Mouse (Mus musculus) common myeloid progenitor, adult 5-6 weeks (primary cell): Measurements from ENCODE around the gene Xylt1. TPM values are rescaled to one million over a fixed set of nuclear protein-coding genes. Genes with fewer than 3 reads are reported as not detected.
A peak's percentile ranks its signal among the peaks of the same experiment; 100 is the strongest.

Source experiments
- ATAC-seq: replicated peaks from 2 replicates; pipeline ENCODE4 v1.8.0; 2016; ENCODE audit warnings: low read depth, mild to moderate bottlenecking, moderate TSS enrichment, inconsistent platforms; ENCODE audit not compliant: poor library complexity, severe bottlenecking
- total RNA-seq: library from RNA; stranded (forward); fragments of 200-1000, 187-1606 nt; gene quantifications from 2 replicates; pipeline ENCODE4 v1.2.3, GENCODE M21; 2017

Xylt1 gene
- total RNA-seq, 1 experiment from 2014 or later: 12.9 TPM

DNA sequence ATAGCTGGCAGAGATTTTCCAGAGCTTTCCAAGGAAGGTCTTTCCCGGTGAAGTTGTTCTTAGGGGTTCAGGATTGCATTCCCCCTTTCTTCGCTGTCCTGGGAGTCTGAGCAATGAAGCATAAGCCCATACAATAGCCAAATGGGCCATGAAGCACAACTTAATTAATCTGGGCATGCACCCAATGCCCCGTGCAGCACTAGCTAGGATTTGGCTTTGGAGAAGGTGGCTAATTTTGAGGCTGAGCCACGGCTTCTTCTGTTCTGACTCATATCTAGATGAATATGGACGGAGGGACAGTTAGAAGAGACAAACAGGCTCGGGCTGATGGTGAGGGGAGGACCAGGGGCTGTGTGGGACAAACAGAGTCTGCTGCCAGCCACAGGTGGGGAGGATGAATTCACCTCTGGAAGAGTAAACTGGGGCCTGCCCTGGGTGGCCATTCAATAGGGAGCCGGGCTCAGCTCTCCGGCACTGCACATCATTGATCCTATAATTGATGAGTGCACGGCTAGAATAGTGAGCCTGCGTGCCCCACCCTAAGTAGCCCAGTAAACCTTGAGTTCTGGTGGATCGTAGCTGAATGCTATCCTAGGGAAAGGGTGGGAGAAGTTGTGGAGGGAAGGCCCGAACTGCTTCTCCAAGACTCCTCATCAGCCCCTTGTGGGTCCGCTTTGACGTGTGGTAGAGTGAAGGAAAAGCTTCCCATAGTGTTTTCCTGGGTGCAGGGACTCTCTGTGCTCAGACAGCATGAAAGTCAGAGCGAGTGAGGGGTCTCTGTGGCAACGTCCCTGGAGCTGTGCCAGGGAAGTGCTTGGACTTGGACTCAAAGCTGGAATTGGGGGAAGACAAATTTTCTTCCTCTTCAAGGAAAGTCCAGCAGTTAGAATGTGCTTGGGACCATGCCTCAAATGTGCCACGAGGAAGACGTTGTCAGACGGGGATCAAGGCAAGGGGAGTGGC is 92.3 kb downstream of the Xylt1 start:
- ATAC-seq: no peak

DNA sequence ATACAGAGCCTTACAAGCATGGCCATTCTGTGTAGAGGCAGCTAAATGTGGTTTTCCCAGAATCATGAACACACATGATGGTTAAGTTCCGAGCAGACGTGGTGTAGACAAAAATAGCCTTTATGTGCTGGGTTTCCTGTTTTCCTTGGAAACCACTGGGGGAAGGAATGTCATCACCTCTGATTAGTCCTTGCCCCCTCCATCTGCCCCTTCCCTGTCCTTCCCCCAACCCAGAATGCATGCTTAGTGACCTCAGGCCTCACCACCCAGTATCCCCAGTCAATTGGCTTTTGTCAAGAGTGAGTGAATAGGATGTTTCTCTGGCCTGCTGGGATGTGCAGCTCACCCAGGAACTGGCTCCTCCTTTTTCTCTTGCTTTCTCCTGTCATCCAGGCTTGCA is 93.5 kb downstream of the Xylt1 start:
- no peak for ATAC-seq

DNA sequence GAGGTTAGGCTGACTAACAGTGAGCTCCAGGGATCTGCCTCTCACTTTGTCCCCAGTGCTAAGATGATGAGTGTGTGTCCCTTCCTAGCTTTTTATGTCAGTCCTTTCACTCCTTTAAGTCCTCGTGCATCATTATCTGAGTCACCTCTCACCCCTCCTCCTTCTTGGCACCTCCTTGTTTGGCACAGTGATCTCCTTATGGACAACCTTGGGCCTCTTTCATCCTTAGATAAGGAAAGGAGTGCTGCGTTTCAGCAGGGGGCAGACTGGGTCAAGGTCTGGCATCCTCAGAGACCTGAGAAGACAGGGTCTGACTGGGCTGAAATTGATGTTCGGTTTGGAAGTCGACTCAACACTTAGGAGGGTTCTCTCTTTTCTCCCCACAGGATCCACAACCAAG is 94.3 kb downstream of the Xylt1 start:
- ATAC-seq: no peak

DNA sequence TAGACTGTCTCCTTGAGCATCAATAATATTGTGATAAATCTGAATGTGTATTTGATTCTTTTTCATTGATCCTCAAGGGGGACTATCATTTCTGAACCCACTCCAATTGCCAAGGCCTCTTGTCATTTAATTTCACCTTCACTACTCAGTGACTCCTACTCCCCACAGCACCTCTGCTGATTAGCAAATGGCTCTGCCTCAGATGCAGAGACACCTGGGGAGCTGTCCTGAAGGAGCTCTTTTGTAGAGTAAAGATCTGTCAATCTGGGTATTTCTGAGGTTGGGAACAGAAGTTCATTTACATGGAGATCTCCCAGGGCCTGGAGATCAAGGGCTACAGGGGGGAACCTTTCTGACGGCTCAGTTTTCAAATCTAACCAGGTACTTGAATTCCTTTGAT is 98.2 kb downstream of the Xylt1 start:
- ATAC-seq: no peak

DNA sequence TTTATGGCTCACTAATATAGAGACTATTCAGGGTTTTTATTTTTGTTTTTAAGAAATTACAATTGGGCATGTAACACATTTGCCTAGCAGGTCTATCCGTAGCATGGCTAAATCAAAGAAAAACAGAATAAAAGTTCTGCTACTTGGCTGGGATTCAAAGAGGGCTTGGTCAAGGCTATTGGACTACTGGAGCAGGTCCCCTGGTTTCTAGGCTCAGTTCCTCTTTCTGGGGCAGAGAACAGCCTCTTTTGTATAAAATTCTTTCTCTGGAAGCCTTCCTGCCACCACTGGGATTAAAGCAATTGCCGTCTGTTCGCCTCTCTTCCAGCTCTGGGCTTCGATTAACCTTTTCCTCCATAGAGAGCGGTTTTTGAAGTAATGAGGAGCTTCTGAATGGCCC is 100.1 kb downstream of the Xylt1 start:
- peak; percentile 52 for ATAC-seq

DNA sequence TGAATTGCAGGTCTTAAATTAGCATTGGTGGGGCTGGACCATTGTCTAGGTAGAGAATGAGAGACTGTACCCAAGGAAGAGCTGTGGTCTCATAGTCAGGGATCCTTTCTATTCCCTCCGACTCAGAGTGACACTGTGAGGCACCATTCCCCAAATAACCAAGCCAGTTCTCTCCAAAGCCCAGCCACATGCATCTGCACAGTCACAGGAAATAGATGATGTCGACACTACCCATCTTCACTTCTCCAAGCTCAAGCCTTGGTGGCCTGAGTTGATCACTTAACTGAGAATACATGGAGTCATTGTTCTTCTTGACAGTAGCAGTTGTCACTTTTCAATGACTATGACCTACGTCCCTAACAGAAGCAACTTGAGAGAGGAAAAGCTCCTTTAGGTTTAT is 100.6 kb downstream of the Xylt1 start:
- peak; percentile 60 for ATAC-seq

DNA sequence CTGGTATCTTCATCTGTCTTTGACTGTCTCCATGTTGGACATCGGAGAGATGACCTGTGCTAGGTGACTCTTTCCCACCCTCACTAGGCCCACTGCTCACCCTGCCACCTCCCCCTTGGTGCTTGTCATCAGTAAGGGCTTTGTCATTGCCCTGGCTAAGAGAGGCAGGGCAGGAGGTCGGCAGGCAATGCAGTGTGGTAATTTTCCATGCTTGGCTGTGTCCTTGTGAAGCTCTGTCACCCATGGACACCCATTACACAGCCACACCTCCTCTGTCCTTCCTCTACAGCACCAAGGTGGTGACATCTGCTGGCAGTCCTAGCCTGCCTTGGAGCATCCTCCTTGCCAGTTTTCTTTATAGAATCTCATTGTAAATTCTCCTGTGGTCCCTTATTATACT is 101.9 kb downstream of the Xylt1 start:
- no peak for ATAC-seq

DNA sequence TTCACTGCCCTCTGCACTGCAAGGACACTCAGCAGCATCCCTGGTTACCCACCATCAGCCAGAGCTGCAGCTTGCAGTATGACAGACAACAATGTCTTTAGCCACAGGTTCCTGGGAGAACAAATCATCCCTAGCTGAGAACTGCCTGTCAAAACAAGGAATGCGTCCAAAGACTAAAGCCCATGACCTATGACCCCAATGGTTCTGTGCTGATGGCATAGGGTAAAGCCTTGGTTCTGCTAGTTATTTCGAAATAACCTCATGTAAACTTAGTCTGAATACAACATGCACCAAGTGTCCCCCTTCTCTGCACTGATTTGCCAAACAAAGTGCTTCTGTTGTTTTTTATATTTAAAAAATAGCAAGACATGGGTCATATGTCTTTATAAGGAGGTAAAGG is 103.8 kb downstream of the Xylt1 start:
- no peak for ATAC-seq

DNA sequence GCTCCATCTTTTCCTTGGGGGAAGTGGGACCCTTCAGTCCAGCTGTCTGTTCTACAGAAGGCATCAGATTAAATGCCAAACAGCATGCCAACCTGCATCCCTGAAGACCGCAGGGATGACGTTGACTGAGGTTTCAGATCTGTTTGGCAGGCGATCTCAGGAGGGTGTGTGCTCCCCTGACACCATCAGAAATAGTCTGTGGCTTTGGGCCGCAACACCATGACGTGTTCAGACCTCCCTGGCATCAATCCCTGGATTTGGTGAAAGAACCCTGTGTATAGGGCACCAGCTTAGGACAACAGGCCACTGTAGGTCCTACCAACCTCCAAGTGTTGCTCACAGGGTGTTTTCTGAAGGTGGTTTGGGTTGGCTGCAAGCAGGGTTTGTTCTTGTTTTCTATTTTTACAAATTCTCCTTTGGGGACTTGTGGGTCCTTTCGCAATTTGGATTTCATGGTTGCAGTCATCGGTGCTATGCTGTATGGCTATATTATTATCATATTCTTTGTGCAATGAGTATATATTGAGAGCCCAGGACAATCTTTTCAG is 104.3 kb downstream of the Xylt1 start:
- ATAC-seq: no peak

DNA sequence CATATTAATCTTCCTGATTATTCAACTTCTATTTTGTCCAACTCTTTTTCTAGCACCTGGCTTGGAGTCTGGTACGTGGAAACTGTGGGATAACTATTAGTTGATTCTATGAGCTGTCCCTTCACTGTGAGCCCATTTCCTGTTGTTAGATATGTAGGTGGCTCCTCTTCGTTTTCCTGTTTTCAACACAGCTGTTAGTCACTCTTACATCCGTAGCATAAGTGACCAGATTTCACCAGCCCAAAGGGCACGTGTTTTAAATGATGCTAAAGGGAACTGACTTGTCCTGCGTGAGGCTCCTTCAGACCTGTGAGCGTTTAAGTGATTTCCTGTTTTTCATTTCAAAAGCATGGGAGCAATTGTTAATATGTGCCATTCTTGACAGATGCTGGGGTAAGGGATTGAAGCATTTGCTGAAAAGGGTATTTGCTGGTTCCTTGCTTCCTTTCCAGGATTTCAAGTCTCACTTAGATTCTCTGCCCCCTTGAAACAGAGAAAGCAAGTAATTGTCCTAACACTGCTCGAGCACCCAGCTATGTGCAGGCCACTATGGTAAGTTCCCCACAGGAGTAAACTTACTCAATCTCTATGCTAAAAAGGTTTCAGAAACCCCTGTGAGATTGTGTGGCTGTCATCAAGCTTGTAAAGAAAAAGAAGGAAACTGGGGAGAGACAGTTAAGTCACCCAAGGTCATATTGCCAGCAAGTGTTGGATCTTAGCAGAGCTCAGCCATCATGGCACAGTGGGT is 105.8 kb downstream of the Xylt1 start:
- ATAC-seq: peak; percentile 54

DNA sequence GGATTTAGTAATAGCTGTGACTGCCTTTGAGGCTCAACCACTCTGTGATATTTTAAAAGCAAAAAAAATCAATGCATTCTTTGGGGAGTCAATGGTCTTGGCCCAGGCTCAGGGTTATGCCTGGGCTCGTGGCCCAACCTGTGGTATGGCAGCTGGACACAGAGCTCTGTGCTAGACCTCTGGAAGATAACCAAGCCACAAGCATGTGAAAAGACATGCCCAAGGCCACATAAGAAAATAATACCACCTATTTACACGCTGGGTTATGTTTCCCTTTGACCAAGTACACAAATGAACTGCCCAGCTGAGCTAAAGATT is 106.4 kb downstream of the Xylt1 start:
- no peak for ATAC-seq

DNA sequence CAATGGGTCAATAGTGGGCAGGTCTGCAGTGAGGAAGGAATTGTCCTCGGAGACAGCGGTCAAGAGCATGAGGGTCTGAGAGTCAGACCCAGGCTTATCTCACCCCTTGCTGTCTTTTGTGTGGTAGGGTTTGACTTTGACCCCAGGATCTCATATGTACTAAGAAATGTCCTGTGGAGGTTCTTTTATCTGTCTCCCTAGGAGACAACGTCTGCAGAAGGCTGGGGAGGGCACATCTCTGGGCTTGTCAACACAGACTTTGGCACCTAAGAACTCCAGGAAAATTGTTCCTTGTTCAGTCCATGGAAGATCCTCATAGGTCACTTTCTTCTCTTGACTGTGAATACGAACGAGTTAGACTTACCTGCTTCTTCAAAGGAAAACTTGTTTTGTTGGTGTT is 109.2 kb downstream of the Xylt1 start:
- no peak for ATAC-seq

DNA sequence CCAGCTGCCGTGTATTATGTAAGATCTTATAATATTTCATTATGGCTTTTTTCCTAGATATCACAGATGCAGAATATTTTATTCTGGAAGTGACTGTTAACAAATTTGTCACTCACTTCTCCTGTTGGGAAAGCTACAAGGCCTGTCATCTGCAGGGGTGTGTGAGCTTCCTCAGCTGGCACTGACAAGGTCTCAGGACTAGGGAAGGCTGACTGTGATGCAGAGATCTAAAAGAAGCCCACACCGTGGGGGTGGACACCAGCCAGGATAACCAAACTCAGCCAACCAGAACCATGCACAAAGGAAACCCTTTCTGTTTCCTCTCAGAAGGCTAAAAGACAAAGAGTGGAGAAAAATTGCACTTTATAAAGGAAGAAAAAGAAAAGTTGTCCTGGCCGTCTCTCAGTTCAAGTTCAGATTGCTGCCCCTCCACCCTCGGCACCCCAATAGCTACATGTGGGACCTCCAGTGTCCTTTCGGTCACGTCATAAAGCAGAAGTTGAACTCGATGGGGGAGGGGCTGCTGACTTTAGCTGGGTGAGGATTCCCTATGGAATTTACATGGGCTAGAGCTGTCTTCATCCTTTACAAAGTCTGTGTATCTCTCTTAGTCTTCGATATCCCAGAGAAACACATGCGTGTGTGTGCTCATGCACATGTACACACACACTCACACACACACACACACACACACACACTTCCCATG is 109.9 kb downstream of the Xylt1 start:
- ATAC-seq: 0 out of 2 replicates have a peak, but pooled peaks have one; percentile 17

DNA sequence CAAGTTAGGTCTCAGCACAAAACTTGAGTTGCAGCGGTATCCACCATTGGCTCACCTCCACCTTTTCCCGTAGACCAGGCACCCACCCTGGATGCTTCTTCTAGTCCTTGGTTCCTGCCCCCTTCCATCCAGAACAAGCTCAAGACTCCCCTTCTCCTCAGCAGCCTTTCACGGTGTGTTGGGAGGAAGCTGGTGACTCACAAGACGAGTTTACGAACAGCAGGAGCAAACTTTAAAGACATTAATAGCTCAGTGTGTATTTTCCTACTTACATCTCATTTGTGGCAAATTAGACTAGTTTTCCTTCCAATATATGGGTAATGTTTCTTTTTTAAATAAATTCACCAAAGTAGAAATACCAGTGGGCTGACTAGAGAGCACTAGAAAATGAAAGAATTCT is 110.7 kb downstream of the Xylt1 start:
- ATAC-seq: no peak

DNA sequence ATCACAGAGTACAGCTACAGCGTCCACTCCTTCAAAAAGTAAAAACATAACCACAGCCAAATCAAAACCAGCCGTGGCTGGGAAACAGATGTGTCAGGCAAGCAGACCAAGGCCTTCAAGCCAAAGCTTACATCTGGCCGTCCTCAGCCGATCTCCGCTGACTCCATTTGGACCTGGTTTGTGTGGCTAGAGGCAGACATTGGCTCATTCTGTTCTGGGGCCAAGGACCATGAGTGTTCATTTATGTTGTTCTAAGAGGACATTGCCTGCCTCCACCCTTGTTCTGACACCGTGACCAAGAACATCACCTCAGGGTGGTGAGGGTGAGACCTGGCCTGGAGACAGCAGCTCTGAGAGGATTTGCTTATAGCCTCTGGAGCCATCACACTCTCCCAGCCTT is 113.4 kb downstream of the Xylt1 start:
- no peak for ATAC-seq

DNA sequence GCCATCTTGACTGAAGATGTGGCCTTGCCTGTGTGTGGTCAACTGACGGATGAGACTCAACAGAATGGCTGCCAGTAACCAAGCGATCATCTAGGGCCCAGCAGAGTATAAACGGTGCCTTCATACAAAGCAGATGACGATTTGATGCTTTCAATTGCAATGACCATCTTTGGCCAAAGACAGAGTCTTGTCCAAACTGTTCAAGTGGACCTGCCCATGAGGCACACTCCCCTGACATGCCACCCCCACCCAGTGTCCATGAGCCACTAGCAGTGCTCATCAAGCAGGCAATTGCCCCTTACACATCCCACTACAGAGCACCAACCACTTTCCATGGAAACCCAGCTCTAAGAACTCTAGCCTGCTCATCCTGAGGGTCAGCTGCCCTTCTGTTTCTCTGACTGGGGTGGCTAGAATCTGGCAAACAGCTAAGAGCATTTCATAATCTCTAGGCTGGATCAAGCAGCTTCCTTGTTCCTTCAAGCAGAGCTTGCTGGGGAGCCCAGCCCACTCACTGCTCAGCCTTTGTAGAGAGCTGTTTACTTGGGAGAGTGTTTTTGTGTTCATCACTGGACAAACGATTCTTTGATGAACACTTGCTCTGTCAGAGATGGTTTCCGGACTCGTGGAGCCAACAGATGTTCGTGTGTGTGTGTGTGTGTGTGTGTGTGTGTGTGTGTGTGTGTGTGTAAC is 114.0 kb downstream of the Xylt1 start:
- no peak for ATAC-seq

DNA sequence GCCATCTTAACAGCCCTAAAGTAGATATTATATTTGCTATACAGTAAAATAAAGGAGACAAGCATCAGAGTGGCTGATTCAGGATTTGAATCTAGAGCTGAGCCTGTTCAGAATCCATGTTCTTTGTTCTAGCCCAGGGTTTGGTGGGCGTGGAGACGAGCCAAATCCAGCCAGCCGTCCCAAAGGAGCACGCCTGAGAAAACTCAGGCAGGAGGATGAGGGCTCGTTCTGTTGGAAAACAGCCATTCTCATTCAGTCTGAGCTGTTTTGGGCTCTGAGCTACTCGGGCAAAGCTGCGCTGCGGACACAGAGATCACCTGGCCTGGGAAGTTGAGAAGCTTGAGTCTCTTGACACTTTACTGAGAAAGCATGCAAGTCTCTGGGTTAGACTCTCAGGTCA is 115.0 kb downstream of the Xylt1 start:
- no peak for ATAC-seq

DNA sequence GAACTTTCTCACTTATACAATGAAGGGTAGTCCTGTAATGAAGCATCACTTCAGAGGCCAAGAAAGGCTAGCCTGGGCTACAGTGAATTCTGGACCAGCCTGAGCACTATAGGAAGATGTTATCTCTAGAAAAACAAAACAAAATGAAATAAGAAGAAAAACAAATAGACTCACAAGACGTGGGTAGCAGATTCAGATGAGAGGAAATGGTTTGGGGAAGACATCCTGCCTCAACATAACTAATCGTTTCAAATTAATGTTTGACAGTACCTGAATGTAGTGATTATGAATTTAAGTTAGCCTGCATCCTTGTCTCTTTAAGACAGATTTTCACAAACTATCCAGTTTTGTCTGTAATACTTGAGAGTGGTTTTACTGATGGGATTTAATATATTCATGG is 117.4 kb downstream of the Xylt1 start:
- no peak for ATAC-seq

DNA sequence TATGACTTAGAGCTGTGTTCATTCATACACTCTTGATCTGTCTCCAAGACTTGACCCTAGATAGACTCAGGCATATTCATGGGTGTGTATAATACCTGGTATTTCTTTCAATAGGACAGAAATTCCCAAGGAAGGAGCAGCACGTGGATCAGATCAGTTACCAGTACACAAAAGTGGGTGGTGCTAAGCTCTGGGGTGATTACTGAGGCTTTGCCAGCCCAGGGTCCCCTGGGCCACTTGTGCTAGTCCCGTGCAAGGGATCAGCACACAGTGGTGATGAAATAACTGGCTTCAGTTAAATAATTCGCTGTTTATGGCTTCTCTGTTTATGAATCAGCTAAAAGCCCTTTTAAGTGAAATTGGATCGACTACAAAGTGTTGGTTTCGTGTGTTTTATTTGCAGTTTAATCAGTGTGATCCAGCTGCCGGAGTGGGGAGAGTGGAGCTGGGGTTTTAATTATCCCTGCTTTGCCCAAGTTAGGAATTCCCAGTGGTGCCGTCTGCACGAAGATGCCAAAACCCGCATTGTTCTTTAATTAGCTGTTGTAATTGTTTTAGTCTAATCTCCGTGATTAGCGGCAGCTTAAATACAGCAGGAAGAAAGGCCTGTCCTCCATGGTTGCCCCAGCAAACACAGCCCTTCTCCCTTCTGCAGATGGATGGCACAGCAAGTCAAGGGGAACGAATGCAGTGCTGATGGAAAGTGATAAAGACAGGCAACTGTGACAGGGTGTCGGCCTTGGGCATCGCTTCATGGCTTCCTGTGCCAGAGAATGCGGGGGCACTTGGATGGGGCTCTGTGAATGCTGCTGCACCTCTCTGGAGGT is 120.8 kb downstream of the Xylt1 start:
- ATAC-seq: no peak
